Mouse (Mus musculus): ENCODE results near the gene Med29. TPM values are rescaled to one million over a fixed set of nuclear protein-coding genes. Genes with fewer than 3 reads are reported as not detected.
A peak's percentile ranks its signal among the peaks of the same experiment; 100 is the strongest.

The Med29 gene
- polyA plus RNA-seq, 1 experiment from 2014 or later, result 42.2 TPM

- WGBS, result 85% methylated on average over 10 of the region's 10 CpGs
- Histone ChIP-seq H3K9me3 (ENCODE audit: control insufficient read depth, low read length) (no peaks in the 10 kb centered on the region), H3K36me3 (ENCODE audit: control insufficient read depth, insufficient read depth, low read length) (no peaks in the 10 kb centered on the region), H3K4me1 (ENCODE audit: control insufficient read depth, insufficient read depth, low read length) (peaks cover 17% of the 10 kb centered on the region), H3K4me3 (ENCODE audit: low read depth, low read length) (no peak overlapping the region), H3K4me2 (ENCODE audit: low read depth, low read length) (no peak overlapping the region), H3K27me3 (ENCODE audit: control insufficient read depth, insufficient read depth, low read length) (no peaks in the 10 kb centered on the region), H3K9ac (replicated peaks; ENCODE audit: low read depth, low read length) (no peak overlapping the region), H3K27ac (ENCODE audit: low read depth, low read length) (peak overlapping the region; percentile 82; the same call in 1 of the 2 replicates)
- no peak for ATAC-seq (ENCODE audit: low read depth)
These were observed 17.9 kb downstream of the Med29 start for GRCm38 (mm10) chr7:28374647-28375046.

- H3K27me3 ChIP-seq (ENCODE audit: control insufficient read depth, insufficient read depth, low read length), result no peaks in the 10 kb centered on the region
- no peaks in the 10 kb centered on the region for H3K36me3 ChIP-seq (ENCODE audit: control insufficient read depth, insufficient read depth, low read length)
- WGBS, result 88% methylated on average over 7 of the region's 7 CpGs
- H3K4me1 ChIP-seq (ENCODE audit: control insufficient read depth, insufficient read depth, low read length), result peaks cover 14% of the 10 kb centered on the region
- H3K27ac ChIP-seq (ENCODE audit: low read depth, low read length), result no peak overlapping the region
- ATAC-seq (ENCODE audit: low read depth), result no peak
- no peaks in the 10 kb centered on the region for H3K9me3 ChIP-seq (ENCODE audit: control insufficient read depth, low read length)
- no peak overlapping the region for H3K9ac ChIP-seq (replicated peaks; ENCODE audit: low read depth, low read length)
- no peak overlapping the region for H3K4me3 ChIP-seq (ENCODE audit: low read depth, low read length)
- no peak overlapping the region for H3K4me2 ChIP-seq (ENCODE audit: low read depth, low read length)
These were observed 18.5 kb downstream of the Med29 start for GRCm38 (mm10) chr7:28373891-28374495.

- Histone ChIP-seq H3K4me3 (ENCODE audit: low read depth, low read length) (peak overlapping the region; percentile 79), H3K4me1 (ENCODE audit: control insufficient read depth, insufficient read depth, low read length) (peaks cover 14% of the 10 kb centered on the region), H3K27ac (ENCODE audit: low read depth, low read length) (peak overlapping the region; percentile 62; the same call in 1 of the 2 replicates), H3K9ac (replicated peaks; ENCODE audit: low read depth, low read length) (peak overlapping the region; percentile 16; the same call in 1 of the 2 replicates), H3K27me3 (ENCODE audit: control insufficient read depth, insufficient read depth, low read length) (no peaks in the 10 kb centered on the region), H3K36me3 (ENCODE audit: control insufficient read depth, insufficient read depth, low read length) (no peaks in the 10 kb centered on the region), H3K4me2 (ENCODE audit: low read depth, low read length) (peak overlapping the region; percentile 97), H3K9me3 (ENCODE audit: control insufficient read depth, low read length) (no peaks in the 10 kb centered on the region)
- peak; percentile 3; the same call in 1 of the 2 replicates for ATAC-seq (ENCODE audit: low read depth)
- 0% methylated on average over 9 of the region's 9 CpGs for WGBS
These were observed 19.4 kb downstream of the Med29 start for GRCm38 (mm10) chr7:28373131-28373581.

- under 1% methylated on average over 63 of the region's 66 CpGs for WGBS
These were observed 20.0 kb downstream of the Med29 start, which contains the start of gene Plekhg2 for GRCm38 (mm10) chr7:28372251-28373108. Gene Plekhg2 (minus strand): TSS chr7:28372599.

GRCm38 (mm10) chr7:28371514-28371989 lies 21.0 kb downstream of the Med29 start:
- Histone ChIP-seq H3K9me3 (ENCODE audit: control insufficient read depth, low read length) (no peaks in the 10 kb centered on the region), H3K4me1 (ENCODE audit: control insufficient read depth, insufficient read depth, low read length) (peaks cover 13% of the 10 kb centered on the region), H3K4me3 (ENCODE audit: low read depth, low read length) (peak overlapping the region; percentile 79), H3K4me2 (ENCODE audit: low read depth, low read length) (peak overlapping the region; percentile 97), H3K27ac (ENCODE audit: low read depth, low read length) (peak overlapping the region; percentile 83), H3K27me3 (ENCODE audit: control insufficient read depth, insufficient read depth, low read length) (no peaks in the 10 kb centered on the region), H3K36me3 (ENCODE audit: control insufficient read depth, insufficient read depth, low read length) (peaks cover 7% of the 10 kb centered on the region), H3K9ac (replicated peaks; ENCODE audit: low read depth, low read length) (peak overlapping the region; percentile 80)
- under 1% methylated on average over 43 of the region's 43 CpGs for WGBS
- ATAC-seq (ENCODE audit: low read depth), result no peak

More at GRCm38 (mm10) chr7:28372251-28373108, 20.0 kb downstream of the Med29 start, which contains the start of gene Plekhg2:
- Histone ChIP-seq H3K36me3 (ENCODE audit: control insufficient read depth, insufficient read depth, low read length) (peaks cover 5% of the 10 kb centered on the region), H3K4me2 (ENCODE audit: low read depth, low read length) (peak within 1 kb of the TSS; percentile 97), H3K27me3 (ENCODE audit: control insufficient read depth, insufficient read depth, low read length) (no peaks in the 10 kb centered on the region), H3K27ac (ENCODE audit: low read depth, low read length) (peak within 1 kb of the TSS; percentile 83), H3K9me3 (ENCODE audit: control insufficient read depth, low read length) (no peaks in the 10 kb centered on the region), H3K9ac (replicated peaks; ENCODE audit: low read depth, low read length) (peak within 1 kb of the TSS; percentile 80), H3K4me3 (ENCODE audit: low read depth, low read length) (peak within 1 kb of the TSS; percentile 79), H3K4me1 (ENCODE audit: control insufficient read depth, insufficient read depth, low read length) (peaks cover 14% of the 10 kb centered on the region)
- ATAC-seq (ENCODE audit: low read depth), result peak; percentile 89

- peak overlapping the region; percentile 79 for H3K4me3 ChIP-seq (ENCODE audit: low read depth, low read length)
These were observed 21.5 kb downstream of the Med29 start for GRCm38 (mm10) chr7:28370977-28371513.

GRCm38 (mm10) chr7:28370051-28370450 lies 22.5 kb downstream of the Med29 start:
- no peak overlapping the region; the same call in 1 of the 2 replicates for H3K9ac ChIP-seq (replicated peaks; ENCODE audit: low read depth, low read length)

More at GRCm38 (mm10) chr7:28370977-28371513, 21.5 kb downstream of the Med29 start:
- no peak for ATAC-seq (ENCODE audit: low read depth)
- Histone ChIP-seq H3K4me1 (ENCODE audit: control insufficient read depth, insufficient read depth, low read length) (peaks cover 9% of the 10 kb centered on the region; the same call in 1 of the 2 replicates), H3K9me3 (ENCODE audit: control insufficient read depth, low read length) (no peaks in the 10 kb centered on the region), H3K36me3 (ENCODE audit: control insufficient read depth, insufficient read depth, low read length) (peaks cover 7% of the 10 kb centered on the region), H3K9ac (replicated peaks; ENCODE audit: low read depth, low read length) (peak overlapping the region; percentile 80), H3K27me3 (ENCODE audit: control insufficient read depth, insufficient read depth, low read length) (no peaks in the 10 kb centered on the region), H3K27ac (ENCODE audit: low read depth, low read length) (peak overlapping the region; percentile 83), H3K4me2 (ENCODE audit: low read depth, low read length) (peak overlapping the region; percentile 97)
- 10% methylated on average over 11 of the region's 11 CpGs for WGBS

GRCm38 (mm10) chr7:28368276-28368920 lies 24.1 kb downstream of the Med29 start:
- Histone ChIP-seq H3K4me1 (ENCODE audit: control insufficient read depth, insufficient read depth, low read length) (peaks cover 9% of the 10 kb centered on the region; the same call in 1 of the 2 replicates), H3K4me3 (ENCODE audit: low read depth, low read length) (no peak overlapping the region), H3K36me3 (ENCODE audit: control insufficient read depth, insufficient read depth, low read length) (peaks cover 10% of the 10 kb centered on the region), H3K9me3 (ENCODE audit: control insufficient read depth, low read length) (no peaks in the 10 kb centered on the region), H3K9ac (replicated peaks; ENCODE audit: low read depth, low read length) (no peak overlapping the region), H3K27ac (ENCODE audit: low read depth, low read length) (no peak overlapping the region), H3K27me3 (ENCODE audit: control insufficient read depth, insufficient read depth, low read length) (no peaks in the 10 kb centered on the region), H3K4me2 (ENCODE audit: low read depth, low read length) (no peak overlapping the region)
- ATAC-seq (ENCODE audit: low read depth), result no peak
- WGBS, result 91% methylated on average over 16 of the region's 16 CpGs

More at GRCm38 (mm10) chr7:28370051-28370450, 22.5 kb downstream of the Med29 start:
- Histone ChIP-seq H3K4me1 (ENCODE audit: control insufficient read depth, insufficient read depth, low read length) (peaks cover 9% of the 10 kb centered on the region; the same call in 1 of the 2 replicates), H3K4me2 (ENCODE audit: low read depth, low read length) (peak overlapping the region; percentile 97), H3K9me3 (ENCODE audit: control insufficient read depth, low read length) (no peaks in the 10 kb centered on the region), H3K27ac (ENCODE audit: low read depth, low read length) (no peak overlapping the region), H3K27me3 (ENCODE audit: control insufficient read depth, insufficient read depth, low read length) (no peaks in the 10 kb centered on the region), H3K4me3 (ENCODE audit: low read depth, low read length) (no peak overlapping the region; the same call in 1 of the 2 replicates), H3K36me3 (ENCODE audit: control insufficient read depth, insufficient read depth, low read length) (peaks cover 7% of the 10 kb centered on the region)
- 90% methylated on average over 14 of the region's 14 CpGs for WGBS
- ATAC-seq (ENCODE audit: low read depth), result no peak

Measured in neural tube, embryonic 14.5 days (tissue).